Mouse (Mus musculus) neural tube, embryonic 12.5 days (tissue): ENCODE measurements around the gene Gna12. TPM values are rescaled to one million over a fixed set of nuclear protein-coding genes. Genes with fewer than 3 reads are reported as not detected.

Source experiments
- ATAC-seq: fragments of 200-750 bp; cut with Nextera tagmentation; 2 replicates; pipeline ENCODE4 v1.8.0; 2017; ENCODE audit warnings: low read depth, mild to moderate bottlenecking, moderate TSS enrichment, moderate library complexity; ENCODE audit not compliant: low FRiP score
- H3K27ac ChIP-seq: fragments of 300-500 bp; sonication (generic); 2 replicates; pipeline ENCODE4 v1.5.1; 2016
- H3K27me3 ChIP-seq: fragments of 300-500 bp; sonication (generic); replicated peaks from 2 replicates; pipeline ENCODE4 v1.6.1; 2016; ENCODE audit warnings: mild to moderate bottlenecking
- H3K36me3 ChIP-seq: fragments of 300-500 bp; sonication (generic); 2 replicates; pipeline ENCODE4 v1.6.1; 2016; ENCODE audit warnings: mild to moderate bottlenecking
- H3K4me1 ChIP-seq: fragments of 300-500 bp; sonication (generic); 2 replicates; pipeline ENCODE4 v1.6.1; 2016
- H3K4me2 ChIP-seq: fragments of 300-500 bp; sonication (generic); replicated peaks from 2 replicates; pipeline ENCODE4 v1.6.1; 2016; ENCODE audit warnings: mild to moderate bottlenecking
- H3K4me3 ChIP-seq: fragments of 300-500 bp; sonication (generic); 2 replicates; pipeline ENCODE4 v1.5.1; 2016
- H3K9ac ChIP-seq: fragments of 300-500 bp; sonication (generic); 2 replicates; pipeline ENCODE4 v1.6.1; 2016; ENCODE audit warnings: mild to moderate bottlenecking
- H3K9me3 ChIP-seq: fragments of 300-500 bp; sonication (generic); 2 replicates; pipeline ENCODE4 v1.6.1; 2016; ENCODE audit warnings: mild to moderate bottlenecking
- WGBS: fragments of 180-500 bp; shearing (Covaris S2); methylation state at CpG from one replicate; pipeline ENCODE4 v1.1.7; 2016; 5-methylcytosine and 5-hydroxymethylcytosine counted together
- polyA plus RNA-seq: library from polyadenylated mRNA; unstranded; fragments of >200 nt; fragmentation: Nextera tagmentation; extraction: Ambion mirVana; gene quantifications from 2 replicates; pipeline ENCODE4 v1.2.1, GENCODE M21; 2016

The Gna12 gene
- polyA plus RNA-seq, 1 experiment from 2014 or later: 85.3 TPM

DNA sequence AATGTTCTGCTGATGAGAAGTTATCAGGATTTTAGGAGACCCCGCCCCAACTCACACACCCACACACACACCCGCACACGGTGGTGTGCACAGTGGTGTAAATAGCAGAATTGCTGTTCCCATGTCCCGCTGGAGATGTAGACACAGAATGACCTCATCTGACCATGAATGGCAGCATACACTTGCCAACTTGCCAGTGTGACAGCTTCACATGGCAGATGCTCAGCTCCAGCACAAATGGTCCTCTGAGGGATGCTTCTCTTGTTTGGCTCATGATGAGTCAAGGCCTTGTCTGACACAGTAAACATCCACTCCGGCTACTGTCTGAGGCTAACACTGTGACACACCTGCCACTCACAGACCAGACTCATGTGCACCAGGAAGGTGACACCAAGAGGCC is 61.9 kb downstream of the Gna12 start:
- Histone ChIP-seq H3K27ac (peak overlapping the region; percentile 85; the same call in 1 of the 2 replicates), H3K9me3 (no peaks in the 10 kb centered on the region), H3K4me1 (peaks cover 32% of the 10 kb centered on the region), H3K4me3 (no peak overlapping the region), H3K4me2 (peak overlapping the region; percentile 31), H3K27me3 (no peaks in the 10 kb centered on the region), H3K36me3 (no peaks in the 10 kb centered on the region), H3K9ac (peak overlapping the region; percentile 51; the same call in 1 of the 2 replicates)
- ATAC-seq: peak; percentile 58; the same call in 1 of the 2 replicates
- WGBS: 69% methylated on average over 5 of the region's 5 CpGs

DNA sequence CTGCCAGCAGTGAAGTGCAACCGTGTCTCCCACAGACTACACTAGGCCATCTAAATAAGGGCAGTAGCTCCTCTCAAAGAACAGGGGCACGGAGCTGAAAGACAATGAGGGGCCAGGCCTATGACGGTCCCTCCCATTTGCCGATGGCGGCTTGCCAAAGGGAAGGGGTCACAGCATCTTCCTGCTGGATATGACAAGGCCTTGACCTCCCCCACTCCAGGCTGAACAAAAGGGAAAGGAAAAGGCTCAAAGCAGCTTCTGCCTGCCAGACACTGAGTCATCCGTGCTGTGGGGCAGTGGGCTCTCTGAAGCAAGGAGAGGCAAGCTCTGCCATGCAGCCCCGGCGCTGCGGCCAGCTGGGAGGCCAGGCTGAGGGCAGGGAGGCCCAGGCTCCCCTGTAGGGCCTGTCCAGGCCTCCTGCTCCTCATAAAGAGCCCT is 62.5 kb downstream of the Gna12 start:
- no peak overlapping the region for H3K4me3 ChIP-seq
- peak overlapping the region; percentile 51 for H3K9ac ChIP-seq
- peak; percentile 33; the same call in 1 of the 2 replicates for ATAC-seq
- peaks cover 32% of the 10 kb centered on the region for H3K4me1 ChIP-seq
- no peaks in the 10 kb centered on the region for H3K36me3 ChIP-seq
- H3K27me3 ChIP-seq: no peaks in the 10 kb centered on the region
- WGBS: 7% methylated on average over 9 of the region's 9 CpGs
- peak overlapping the region; percentile 85 for H3K27ac ChIP-seq
- H3K9me3 ChIP-seq: no peaks in the 10 kb centered on the region
- H3K4me2 ChIP-seq: peak overlapping the region; percentile 31

DNA sequence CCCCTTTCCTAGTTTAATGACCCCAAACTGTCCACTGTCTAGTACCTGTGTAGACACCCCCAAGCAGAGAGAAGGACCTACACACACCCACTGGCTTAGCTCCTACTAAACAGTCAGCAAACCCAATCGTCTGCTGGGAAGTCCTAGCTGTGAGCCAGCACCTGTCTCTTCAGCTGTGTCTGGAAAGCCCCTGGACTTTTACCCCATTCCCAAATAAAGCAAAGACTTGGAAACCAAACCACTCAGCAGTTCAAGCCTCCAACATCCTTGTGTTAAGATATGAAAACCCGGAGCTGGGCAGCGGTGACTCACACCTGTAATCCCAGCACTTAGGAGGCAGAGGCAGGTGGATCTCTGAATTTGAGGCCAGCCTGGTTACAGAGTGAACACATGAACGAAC is 63.7 kb downstream of the Gna12 start:
- H3K4me2 ChIP-seq: no peak overlapping the region
- no peak for ATAC-seq
- H3K4me3 ChIP-seq: no peak overlapping the region
- no peak overlapping the region for H3K27ac ChIP-seq
- no peaks in the 10 kb centered on the region for H3K27me3 ChIP-seq
- peaks cover 25% of the 10 kb centered on the region for H3K4me1 ChIP-seq
- 94% methylated on average over 4 of the region's 4 CpGs for WGBS
- H3K36me3 ChIP-seq: 0 out of 2 replicates have a peak, but pooled peaks cover 2% of the 10 kb centered on the region
- no peaks in the 10 kb centered on the region for H3K9me3 ChIP-seq
- H3K9ac ChIP-seq: no peak overlapping the region

DNA sequence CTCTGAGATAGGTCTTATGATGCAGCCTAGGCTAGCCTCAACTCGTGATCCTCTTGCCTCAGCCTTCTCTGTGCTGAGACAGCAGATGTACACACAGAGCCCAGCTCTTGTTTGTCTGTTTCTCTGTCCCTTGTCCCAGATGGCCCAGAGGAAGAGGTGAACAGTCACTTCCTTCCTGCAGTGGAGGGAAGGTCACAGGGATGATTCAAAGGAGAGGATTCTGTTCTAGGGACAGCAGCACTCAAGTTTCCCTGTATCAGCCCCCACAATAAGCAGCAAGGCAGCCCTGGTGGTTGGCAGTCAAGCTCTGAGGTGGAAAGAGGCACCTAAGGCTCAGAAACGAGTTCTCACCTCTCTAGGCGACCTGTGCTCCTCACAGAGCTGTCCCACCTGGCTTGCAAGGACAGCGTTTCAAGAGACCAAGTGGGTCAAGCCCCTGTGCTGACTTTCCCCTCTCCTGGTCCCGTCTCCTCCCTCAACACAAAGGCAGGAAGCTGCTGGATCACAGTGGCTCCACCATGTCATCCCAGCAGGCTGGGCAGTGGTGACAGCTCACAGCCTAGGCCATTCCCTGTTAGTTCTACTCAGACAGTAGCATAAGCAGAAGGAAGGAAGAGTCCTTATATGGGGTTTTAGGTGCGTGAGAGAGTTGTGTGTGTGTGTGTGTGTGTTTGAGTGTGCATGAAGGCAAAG is 65.2 kb downstream of the Gna12 start:
- no peak overlapping the region for H3K4me3 ChIP-seq
- H3K27ac ChIP-seq: no peak overlapping the region
- H3K27me3 ChIP-seq: no peaks in the 10 kb centered on the region
- peaks cover 22% of the 10 kb centered on the region for H3K4me1 ChIP-seq
- no peak overlapping the region for H3K9ac ChIP-seq
- peaks cover 15% of the 10 kb centered on the region for H3K36me3 ChIP-seq
- WGBS: 73% methylated on average over 6 of the region's 6 CpGs
- ATAC-seq: no peak
- H3K9me3 ChIP-seq: no peaks in the 10 kb centered on the region
- no peak overlapping the region for H3K4me2 ChIP-seq

DNA sequence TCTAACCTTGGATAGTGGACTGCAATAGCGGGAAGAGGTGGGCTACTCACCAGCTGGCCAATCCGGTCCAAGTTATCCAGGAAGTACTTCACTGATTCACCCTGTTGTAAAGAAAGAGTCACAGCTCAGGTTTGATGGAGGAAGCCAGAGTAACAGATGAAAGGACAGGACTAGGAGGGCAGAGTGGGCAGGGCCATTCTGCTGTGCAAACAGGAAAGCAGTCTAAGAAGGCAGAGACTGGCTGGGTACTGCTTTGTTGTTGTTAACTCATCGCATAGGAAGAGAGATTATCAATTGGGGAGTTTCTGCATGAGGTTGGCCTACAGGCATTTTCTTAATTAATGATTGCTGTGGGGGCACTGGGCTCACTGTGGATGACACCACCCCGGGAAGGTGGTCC is 67.7 kb downstream of the Gna12 start:
- no peak overlapping the region for H3K4me3 ChIP-seq
- H3K9ac ChIP-seq: no peak overlapping the region
- H3K27ac ChIP-seq: no peak overlapping the region
- H3K4me1 ChIP-seq: peaks cover 4% of the 10 kb centered on the region
- peaks cover 38% of the 10 kb centered on the region for H3K36me3 ChIP-seq
- no peaks in the 10 kb centered on the region for H3K9me3 ChIP-seq
- no peak for ATAC-seq
- whole genome bisulfite sequencing: 89% methylated on average over 4 of the region's 4 CpGs
- H3K4me2 ChIP-seq: no peak overlapping the region
- no peaks in the 10 kb centered on the region for H3K27me3 ChIP-seq

DNA sequence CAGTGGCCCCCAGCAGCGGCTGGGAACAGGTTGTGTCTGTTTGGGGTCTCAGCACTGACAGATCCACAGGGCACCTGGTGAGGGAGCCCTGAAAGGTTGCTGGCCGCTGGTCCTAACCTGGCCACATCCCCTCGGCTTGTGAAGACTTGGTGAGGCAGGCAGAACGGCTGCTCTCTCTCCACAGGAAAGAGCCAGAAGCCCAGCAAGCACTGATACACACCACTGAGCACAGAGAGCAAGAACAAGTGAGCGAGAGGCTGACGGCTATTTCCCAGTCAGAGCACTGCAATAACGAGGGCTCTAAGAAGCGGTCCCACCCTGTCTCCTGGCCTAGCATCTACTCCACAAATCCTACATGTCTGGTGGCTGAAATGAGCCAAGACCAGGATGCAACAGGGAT is 71.4 kb downstream of the Gna12 start:
- ATAC-seq: no peak
- Histone ChIP-seq H3K36me3 (peaks cover 38% of the 10 kb centered on the region), H3K9me3 (no peaks in the 10 kb centered on the region), H3K27ac (no peak overlapping the region), H3K9ac (no peak overlapping the region), H3K4me3 (no peak overlapping the region), H3K27me3 (no peaks in the 10 kb centered on the region), H3K4me2 (no peak overlapping the region), H3K4me1 (no peaks in the 10 kb centered on the region)
- 86% methylated on average over 8 of the region's 8 CpGs for WGBS

DNA sequence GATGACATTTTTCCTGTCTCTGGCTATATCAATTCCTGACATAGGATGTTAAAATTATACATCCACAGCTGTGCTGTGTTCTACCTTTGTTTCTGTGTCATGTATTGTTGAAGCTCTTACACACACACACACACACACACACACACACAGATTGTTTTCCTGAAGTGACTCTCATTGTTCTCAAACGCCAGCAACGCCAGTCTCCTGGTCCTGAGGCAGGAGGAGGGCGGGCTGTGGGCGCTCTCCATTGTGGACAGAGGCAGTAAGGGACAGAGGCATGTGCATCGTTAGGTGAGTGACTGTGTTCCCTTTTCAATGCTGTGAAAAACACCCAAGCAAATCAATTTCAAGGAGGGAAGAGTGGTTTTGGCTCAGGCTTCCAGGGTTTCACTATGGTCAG is 77.0 kb downstream of the Gna12 start:
- no peaks in the 10 kb centered on the region for H3K27me3 ChIP-seq
- no peak overlapping the region for H3K27ac ChIP-seq
- H3K4me1 ChIP-seq: 0 out of 2 replicates have a peak, but pooled peaks cover 3% of the 10 kb centered on the region
- H3K4me2 ChIP-seq: no peak overlapping the region
- 65% methylated on average over 5 of the region's 5 CpGs for WGBS
- H3K4me3 ChIP-seq: no peak overlapping the region
- no peak for ATAC-seq
- H3K9ac ChIP-seq: no peak overlapping the region
- H3K9me3 ChIP-seq: peaks cover 5% of the 10 kb centered on the region; the same call in 1 of the 2 replicates
- peaks cover 7% of the 10 kb centered on the region; the same call in 1 of the 2 replicates for H3K36me3 ChIP-seq

DNA sequence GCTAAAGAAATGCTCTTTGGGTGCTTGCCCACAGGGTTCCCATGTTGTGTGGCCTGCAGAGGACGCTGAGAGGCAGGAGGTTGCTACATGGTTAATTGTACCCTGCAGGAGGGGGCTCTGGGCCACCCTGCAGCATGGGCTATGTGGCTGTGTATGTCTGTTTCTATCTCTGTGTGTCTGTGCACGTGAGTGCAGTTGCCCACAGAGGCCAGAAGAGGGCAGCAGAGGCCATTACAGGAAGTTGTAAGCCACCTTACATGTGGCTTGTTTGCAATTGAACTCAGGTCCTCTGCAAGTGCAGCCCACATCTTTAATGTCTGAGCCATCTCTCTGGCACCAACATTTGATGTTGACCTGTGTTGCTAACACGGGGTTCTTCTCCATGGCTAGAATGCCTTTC is 77.6 kb downstream of the Gna12 start:
- Histone ChIP-seq H3K27me3 (no peaks in the 10 kb centered on the region), H3K9me3 (peaks cover 5% of the 10 kb centered on the region; the same call in 1 of the 2 replicates), H3K4me3 (no peak overlapping the region), H3K27ac (no peak overlapping the region), H3K4me1 (0 out of 2 replicates have a peak, but pooled peaks cover 3% of the 10 kb centered on the region), H3K36me3 (peaks cover under 1% of the 10 kb centered on the region; the same call in 1 of the 2 replicates), H3K4me2 (no peak overlapping the region), H3K9ac (no peak overlapping the region)
- ATAC-seq: no peak
- WGBS: 93% methylated on average over 3 of the region's 3 CpGs

DNA sequence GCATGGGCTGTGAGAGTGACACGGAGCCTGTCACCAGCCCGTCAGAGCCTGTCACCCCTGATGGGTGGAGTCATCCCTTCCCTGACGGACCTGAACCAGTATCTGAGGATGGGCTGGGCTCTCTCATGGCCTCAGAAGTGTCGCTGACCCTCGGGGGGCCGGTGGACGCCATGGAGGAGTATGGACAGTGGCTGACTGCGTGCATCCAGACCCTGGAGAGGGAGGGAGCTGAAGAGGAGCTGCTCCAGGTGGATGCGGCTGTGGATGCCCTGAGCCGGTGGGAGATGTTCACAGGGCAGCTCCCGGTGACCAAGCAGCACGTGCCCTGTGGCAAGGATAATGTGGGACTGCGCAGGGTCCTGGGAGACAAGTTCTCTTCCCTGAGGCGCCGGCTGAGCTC is 78.2 kb downstream of the Gna12 start:
- Histone ChIP-seq H3K36me3 (no peaks in the 10 kb centered on the region), H3K4me2 (no peak overlapping the region), H3K4me1 (0 out of 2 replicates have a peak, but pooled peaks cover 3% of the 10 kb centered on the region), H3K9me3 (peaks cover 5% of the 10 kb centered on the region; the same call in 1 of the 2 replicates), H3K9ac (no peak overlapping the region), H3K27me3 (no peaks in the 10 kb centered on the region), H3K27ac (no peak overlapping the region), H3K4me3 (no peak overlapping the region)
- ATAC-seq: no peak
- 93% methylated on average over 15 of the region's 15 CpGs for WGBS

DNA sequence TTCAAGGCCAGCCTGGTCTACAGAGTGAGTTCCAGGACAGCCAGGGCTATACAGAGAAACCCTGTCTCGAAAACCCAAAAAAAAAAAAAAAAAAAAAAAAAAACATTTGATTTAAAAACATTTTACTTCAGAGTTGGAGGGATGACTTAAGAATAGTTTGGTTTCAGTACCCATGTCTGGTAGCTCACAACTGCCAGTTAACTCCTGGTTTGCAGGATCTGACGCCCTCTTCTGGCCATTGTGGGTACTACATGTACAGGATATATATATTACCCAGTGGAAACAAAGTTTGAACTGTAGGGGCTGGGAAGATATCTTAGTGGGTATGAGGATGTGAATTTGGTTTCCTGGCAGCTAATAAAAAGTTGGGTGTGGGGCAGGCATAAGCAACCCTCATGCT is 79.3 kb downstream of the Gna12 start:
- peaks cover 5% of the 10 kb centered on the region; the same call in 1 of the 2 replicates for H3K9me3 ChIP-seq
- H3K9ac ChIP-seq: no peak overlapping the region
- no peak overlapping the region for H3K4me3 ChIP-seq
- H3K4me2 ChIP-seq: no peak overlapping the region
- no peak for ATAC-seq
- H3K27me3 ChIP-seq: no peaks in the 10 kb centered on the region
- WGBS: 0% methylated on average over 1 of the region's 2 CpGs
- no peaks in the 10 kb centered on the region for H3K36me3 ChIP-seq
- no peak overlapping the region for H3K27ac ChIP-seq
- H3K4me1 ChIP-seq: 0 out of 2 replicates have a peak, but pooled peaks cover 3% of the 10 kb centered on the region

DNA sequence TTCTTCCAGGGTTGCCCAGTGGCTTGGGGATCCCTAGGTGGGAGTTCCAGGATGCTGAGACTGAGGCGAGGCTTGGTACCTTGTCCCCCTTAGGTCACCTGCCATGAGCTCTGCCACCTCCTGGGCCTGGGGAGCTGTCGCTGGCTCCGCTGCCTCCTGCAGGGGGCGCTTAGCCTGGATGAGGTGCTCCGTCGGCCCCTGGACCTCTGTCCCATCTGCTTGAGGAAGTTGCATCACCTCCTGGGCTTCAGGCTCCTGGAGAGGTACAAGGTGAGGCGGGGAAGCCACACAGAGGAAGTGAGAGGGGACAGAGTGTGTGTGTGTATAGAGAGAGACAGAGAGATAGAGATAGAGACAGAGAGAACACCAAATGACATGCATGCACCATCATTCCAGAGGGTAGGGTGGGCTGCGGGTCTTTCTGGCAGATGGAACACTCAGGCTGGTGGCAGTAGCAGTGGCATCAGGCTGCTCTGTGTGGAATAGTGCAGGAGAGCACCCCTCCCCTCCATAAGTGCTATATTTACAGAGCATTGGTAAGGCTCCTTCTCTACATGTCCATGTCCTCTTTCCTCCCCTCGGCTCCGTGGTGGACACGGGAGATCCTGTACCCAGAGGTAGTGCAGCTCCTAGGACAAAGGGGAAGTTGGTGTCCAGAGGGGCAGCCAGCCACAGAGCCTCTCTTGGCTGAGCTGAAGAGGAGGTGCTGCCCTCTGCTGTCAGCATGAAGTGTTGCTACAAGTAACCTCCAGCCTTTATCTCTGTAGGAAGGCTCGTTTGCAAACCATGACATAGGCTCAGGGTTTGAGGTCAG is 81.0 kb downstream of the Gna12 start:
- 22% methylated on average over 12 of the region's 12 CpGs for WGBS
- 0 out of 2 replicates have a peak, but pooled peaks cover 3% of the 10 kb centered on the region for H3K4me1 ChIP-seq
- H3K9me3 ChIP-seq: peaks cover 5% of the 10 kb centered on the region; the same call in 1 of the 2 replicates
- no peak overlapping the region for H3K27ac ChIP-seq
- H3K4me2 ChIP-seq: peak overlapping the region; percentile 43
- ATAC-seq: peak; percentile 62
- no peaks in the 10 kb centered on the region for H3K27me3 ChIP-seq
- H3K4me3 ChIP-seq: peak overlapping the region; percentile 23; the same call in 1 of the 2 replicates
- peak overlapping the region; percentile 39; the same call in 1 of the 2 replicates for H3K9ac ChIP-seq
- no peaks in the 10 kb centered on the region for H3K36me3 ChIP-seq

DNA sequence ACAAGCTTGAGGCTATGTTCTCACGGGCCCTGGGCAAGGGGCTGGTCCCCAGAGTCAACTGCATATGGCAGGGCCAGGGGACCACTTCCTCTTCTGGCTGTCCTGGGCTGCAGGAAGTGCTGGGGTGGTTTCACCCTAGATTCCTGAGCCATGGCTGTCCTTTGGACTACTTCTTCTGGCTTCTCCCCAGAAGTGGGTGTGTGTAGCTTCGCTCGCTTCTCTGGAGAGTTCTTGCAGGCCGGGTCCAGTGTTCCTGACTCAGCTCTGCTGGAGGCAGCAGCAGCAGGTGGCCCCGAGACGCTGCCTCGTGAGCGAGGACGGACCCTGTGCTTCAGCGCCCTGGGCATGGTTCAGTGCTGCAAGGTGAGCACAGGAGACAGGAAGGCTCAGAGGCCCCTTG is 81.8 kb downstream of the Gna12 start:
- H3K36me3 ChIP-seq: no peaks in the 10 kb centered on the region
- peaks cover 3% of the 10 kb centered on the region; the same call in 1 of the 2 replicates for H3K4me1 ChIP-seq
- H3K4me2 ChIP-seq: no peak overlapping the region
- peaks cover 5% of the 10 kb centered on the region; the same call in 1 of the 2 replicates for H3K9me3 ChIP-seq
- H3K27ac ChIP-seq: no peak overlapping the region
- H3K27me3 ChIP-seq: no peaks in the 10 kb centered on the region
- no peak overlapping the region for H3K9ac ChIP-seq
- H3K4me3 ChIP-seq: no peak overlapping the region
- no peak for ATAC-seq
- 89% methylated on average over 10 of the region's 10 CpGs for WGBS
